Mouse (Mus musculus) MEL (cell line): ENCODE measurements at regions not wholly inside any gene's neighbourhood (a gene's known extent, or its start where the extent isn't known, plus 50 kb on each side); places are given as distances from the start of the nearest gene placed in this dataset.

ENCODE experiments used
- DNase-seq: peaks from one replicate; pipeline ENCODE4 v3.0.0; 2011; ENCODE audit warnings: low read depth, low spot score
- H3K27ac ChIP-seq: 2 replicates; pipeline ENCODE4 v1.5.1; 2012; ENCODE audit warnings: low read depth, mild to moderate bottlenecking, control low read depth, low read length, moderate library complexity; ENCODE audit not compliant: control insufficient read depth
- H3K27me3 ChIP-seq, 2 experiments: fragments of 150-350 bp in 1 of 2; sonication (generic) in 1 of 2; 2 replicates each; pipeline ENCODE4 v1.6.1; 2012; ENCODE audit warnings: low read length in 2 of 2, mild to moderate bottlenecking in 2 of 2, improper control_type of control experiment in 1 of 2, moderate library complexity in 1 of 2; ENCODE audit not compliant: insufficient read depth in 2 of 2, control insufficient read depth in 1 of 2
- H3K36me3 ChIP-seq, 2 experiments: 2 replicates each; pipeline ENCODE4 v1.6.1; 2012 to 2014; ENCODE audit warnings: low read length in 2 of 2, improper control_type of control experiment in 1 of 2, inconsistent platforms in 1 of 2, mild to moderate bottlenecking in 1 of 2; ENCODE audit not compliant: insufficient read depth in 2 of 2, control insufficient read depth in 1 of 2
- H3K4me1 ChIP-seq, 2 experiments: fragments of 150-350 bp in 1 of 2; sonication (generic) in 1 of 2; 2 replicates each; pipeline ENCODE4 v1.6.1; 2012; ENCODE audit warnings: low read length in 2 of 2, improper control_type of control experiment in 1 of 2, mild to moderate bottlenecking in 1 of 2; ENCODE audit not compliant: insufficient read depth in 2 of 2, control insufficient read depth in 1 of 2
- H3K4me3 ChIP-seq, 2 experiments: fragments of 150-350 bp in 1 of 2; sonication (generic) in 1 of 2; 2 replicates each; pipeline ENCODE4 v1.5.1; 2012; ENCODE audit warnings: low read depth in 2 of 2, low read length in 2 of 2, mild to moderate bottlenecking in 2 of 2, moderate library complexity in 2 of 2, control low read depth in 1 of 2, improper control_type of control experiment in 1 of 2; ENCODE audit not compliant: control insufficient read depth in 1 of 2, insufficient read depth in 1 of 2
- H3K79me2 ChIP-seq: 2 replicates; pipeline ENCODE4 v1.6.1; 2012; ENCODE audit warnings: mild to moderate bottlenecking, low read length, moderate library complexity; ENCODE audit not compliant: control insufficient read depth, poor library complexity, insufficient read depth
- H3K9ac ChIP-seq: 2 replicates; pipeline ENCODE4 v1.6.1; 2012; ENCODE audit warnings: low read depth, mild to moderate bottlenecking, control low read depth, low read length, moderate library complexity; ENCODE audit not compliant: control insufficient read depth, poor library complexity, severe bottlenecking
- H3K9me3 ChIP-seq: fragments of 150-350 bp; sonication (generic); replicated peaks from 2 replicates; pipeline ENCODE4 v1.6.1; 2012; ENCODE audit warnings: mild to moderate bottlenecking, low read length, improper control_type of control experiment, moderate library complexity; ENCODE audit not compliant: insufficient read depth
- CHD1 ChIP-seq: IDR thresholded peaks from 2 replicates; pipeline ENCODE4 v1.6.1; 2012; ENCODE audit warnings: low read depth, mild to moderate bottlenecking, inconsistent platforms, low read length, improper control_type of control experiment
- CTCF ChIP-seq, 3 experiments: IDR thresholded peaks in 2 of 3; conservative IDR thresholded peaks in 1 of 3; 2 replicates each; pipeline ENCODE4 v1.5.1; 2011 to 2012; ENCODE audit warnings: low read length in 3 of 3, low read depth in 2 of 3, mild to moderate bottlenecking in 2 of 3, improper control_type of control experiment in 1 of 3, inconsistent platforms in 1 of 3, mixed read lengths in 1 of 3, moderate library complexity in 1 of 3; ENCODE audit not compliant: control insufficient read depth in 1 of 3, insufficient read depth in 1 of 3, poor library complexity in 1 of 3, severe bottlenecking in 1 of 3
- ETS1 ChIP-seq: IDR thresholded peaks from 2 replicates; pipeline ENCODE4 v1.6.1; 2012; ENCODE audit warnings: low read depth, mild to moderate bottlenecking, inconsistent platforms, low read length, improper control_type of control experiment, moderate library complexity
- JUND ChIP-seq: IDR thresholded peaks from 2 replicates; pipeline ENCODE4 v1.6.1; 2011; ENCODE audit warnings: low read depth, mild to moderate bottlenecking, improper control_type of control experiment, low read length
- MAFK ChIP-seq: IDR thresholded peaks from 2 replicates; pipeline ENCODE4 v1.6.1; 2011; ENCODE audit warnings: low read depth, mild to moderate bottlenecking, low read length, improper control_type of control experiment, borderline replicate concordance
- MEF2A ChIP-seq: IDR thresholded peaks from 2 replicates; pipeline ENCODE4 v1.6.1; 2014; ENCODE audit warnings: low read depth, mild to moderate bottlenecking, inconsistent platforms, low read length, improper control_type of control experiment; ENCODE audit not compliant: poor library complexity, insufficient replicate concordance, severe bottlenecking; ENCODE audit errors: extremely low read depth
- MYB ChIP-seq: IDR thresholded peaks from 2 replicates; pipeline ENCODE4 v1.6.1; 2011; ENCODE audit warnings: mild to moderate bottlenecking, low read depth, low read length, improper control_type of control experiment
- NELFE ChIP-seq: IDR thresholded peaks from 2 replicates; pipeline ENCODE4 v1.6.1; 2011; ENCODE audit warnings: low read depth, low read length, improper control_type of control experiment
- POLR2A ChIP-seq, 2 experiments: IDR thresholded peaks; 2 replicates each; pipeline ENCODE4 v1.6.1; 2011 to 2012; ENCODE audit warnings: low read length in 2 of 2, mild to moderate bottlenecking in 2 of 2, control low read depth in 1 of 2, improper control_type of control experiment in 1 of 2, low read depth in 1 of 2, moderate library complexity in 1 of 2; ENCODE audit not compliant: control insufficient read depth in 1 of 2, insufficient read depth in 1 of 2, poor library complexity in 1 of 2
- RAD21 ChIP-seq: IDR thresholded peaks from 2 replicates; pipeline ENCODE4 v1.6.1; 2011; ENCODE audit warnings: mild to moderate bottlenecking, low read depth, low read length, improper control_type of control experiment
- SIN3A ChIP-seq: IDR thresholded peaks from 2 replicates; pipeline ENCODE4 v1.6.1; 2012; ENCODE audit warnings: low read length, improper control_type of control experiment, inconsistent platforms
- SMC3 ChIP-seq: IDR thresholded peaks from 2 replicates; pipeline ENCODE4 v1.6.1; 2011; ENCODE audit warnings: low read depth, low read length, improper control_type of control experiment
- TBP ChIP-seq: IDR thresholded peaks from 2 replicates; pipeline ENCODE4 v1.8.0; 2011; ENCODE audit warnings: low read depth, low read length, improper control_type of control experiment
- UBTF ChIP-seq: IDR thresholded peaks from 2 replicates; pipeline ENCODE4 v1.6.1; 2012; ENCODE audit warnings: low read depth, mild to moderate bottlenecking, inconsistent platforms, low read length, improper control_type of control experiment, moderate library complexity, borderline replicate concordance; ENCODE audit not compliant: insufficient read depth
- USF1 ChIP-seq: IDR thresholded peaks from 2 replicates; pipeline ENCODE4 v1.6.1; 2014; ENCODE audit warnings: low read depth, mild to moderate bottlenecking, inconsistent platforms, low read length, improper control_type of control experiment, moderate library complexity
- ZC3H11A ChIP-seq: IDR thresholded peaks from 2 replicates; pipeline ENCODE4 v1.6.1; 2012; ENCODE audit warnings: low read depth, mild to moderate bottlenecking, inconsistent platforms, low read length, improper control_type of control experiment
- ZKSCAN1 ChIP-seq: IDR thresholded peaks from 2 replicates; pipeline ENCODE4 v1.6.1; 2012; ENCODE audit warnings: low read depth, mild to moderate bottlenecking, inconsistent platforms, low read length, improper control_type of control experiment, moderate library complexity
- ZNF384 ChIP-seq: IDR thresholded peaks from 2 replicates; pipeline ENCODE4 v1.6.1; 2012; ENCODE audit warnings: low read depth, mild to moderate bottlenecking, inconsistent platforms, low read length, improper control_type of control experiment

GRCm38 (mm10) chr16:95196622-95197021, 60.7 kb upstream of the Kcnj15 start:
- TF ChIP-seq RAD21: peak; percentile 63
- no peak for TF ChIP-seq ETS1
- TF ChIP-seq ZC3H11A: peak; percentile 42
- peak; percentile 56 for TF ChIP-seq SMC3
- no peak for TF ChIP-seq UBTF
- TF ChIP-seq CTCF (IDR thresholded peaks at IDR 0.05 in 2 of 3, conservative IDR thresholded peaks at IDR 0.05 in 1 of 3; ENCODE audit: control insufficient read depth in 1 of 3, insufficient read depth in 1 of 3, low read depth in 2 of 3, low read length in 3 of 3, poor library complexity in 1 of 3, severe bottlenecking in 1 of 3): peak; percentile 46 to 77 (median 67)
- TF ChIP-seq, all 39 proteins: peak for 4
- no peaks in the 10 kb centered on the region for H3K27me3 ChIP-seq

GRCm38 (mm10) chr16:95198795-95199563, 58.4 kb upstream of the Kcnj15 start:
- H3K4me3 ChIP-seq: no peak overlapping the region
- no peak overlapping the region for H3K9ac ChIP-seq
- no peak for DNase-seq
- H3K36me3 ChIP-seq: no peaks in the 10 kb centered on the region
- TF ChIP-seq MEF2A (no peak), USF1 (no peak), POLR2A (IDR thresholded peaks at IDR 0.05; ENCODE audit: control insufficient read depth in 1 of 2, insufficient read depth in 1 of 2, low read depth in 1 of 2, low read length in 2 of 2, poor library complexity in 1 of 2) (no peak), MAFK (no peak), CHD1 (no peak), TBP (no peak), JUND (no peak), MYB (no peak), ZNF384 (no peak), ZKSCAN1 (no peak), SIN3A (no peak), NELFE (no peak)
- H3K79me2 ChIP-seq: no peaks in the 10 kb centered on the region
- H3K27ac ChIP-seq: no peak overlapping the region
- H3K4me1 ChIP-seq: no peaks in the 10 kb centered on the region
- H3K27me3 ChIP-seq: no peaks in the 10 kb centered on the region
- H3K9me3 ChIP-seq: no peaks in the 10 kb centered on the region

More at GRCm38 (mm10) chr16:95196622-95197021, 60.7 kb upstream of the Kcnj15 start:
- no peaks in the 10 kb centered on the region for H3K9me3 ChIP-seq
- H3K4me3 ChIP-seq: no peak overlapping the region
- no peaks in the 10 kb centered on the region for H3K36me3 ChIP-seq
- no peaks in the 10 kb centered on the region for H3K4me1 ChIP-seq
- H3K9ac ChIP-seq: no peak overlapping the region
- no peak overlapping the region for H3K27ac ChIP-seq
- peak; percentile 45 for DNase-seq
- H3K79me2 ChIP-seq: no peaks in the 10 kb centered on the region
